Mouse (Mus musculus) 3T3-L1 (cell line): ENCODE results near the gene Zdhhc3.

ENCODE experiments used
- DNase-seq: peaks from one replicate; pipeline ENCODE4 v3.0.0-alpha.2; 2015; ENCODE audit warnings: low read depth, low spot score

The Zdhhc3 gene

GRCm38 (mm10) chr9:123112805-123113521, at the start of gene Zdhhc3, which contains the start of gene Exosc7:
TSS of gene Zdhhc3 (minus strand) at chr9:123113205.
TSS of gene Exosc7 (plus strand) at chr9:123113215.
- DNase-seq = peak; percentile 78

- no peak for DNase-seq
Observed at GRCm38 (mm10) chr9:123161792-123162191, 48.8 kb upstream of the Zdhhc3 start.

GRCm38 (mm10) chr9:123159330-123159729, 46.3 kb upstream of the Zdhhc3 start:
- DNase-seq = peak; percentile 91

- DNase-seq = peak; percentile 72
Observed at GRCm38 (mm10) chr9:123158125-123158836, 45.3 kb upstream of the Zdhhc3 start.

GRCm38 (mm10) chr9:123157699-123158098, 44.7 kb upstream of the Zdhhc3 start:
- DNase-seq = peak; percentile 25

GRCm38 (mm10) chr9:123156910-123157361, 43.9 kb upstream of the Zdhhc3 start:
- DNase-seq = no peak

- DNase-seq = no peak
Observed at GRCm38 (mm10) chr9:123153121-123153520, 40.1 kb upstream of the Zdhhc3 start.

- no peak for DNase-seq
Observed at GRCm38 (mm10) chr9:123152026-123152425, 39.0 kb upstream of the Zdhhc3 start.

- DNase-seq = no peak
Observed at GRCm38 (mm10) chr9:123151561-123151960, 38.6 kb upstream of the Zdhhc3 start.

- no peak for DNase-seq
Observed at GRCm38 (mm10) chr9:123150241-123151020, 37.4 kb upstream of the Zdhhc3 start, which contains the start of gene Clec3b. TSS of gene Clec3b (plus strand) at chr9:123150946.

- no peak for DNase-seq
Observed at GRCm38 (mm10) chr9:123148430-123148829, 35.4 kb upstream of the Zdhhc3 start.

GRCm38 (mm10) chr9:123139887-123140614, 27.0 kb upstream of the Zdhhc3 start:
- DNase-seq = no peak

GRCm38 (mm10) chr9:123138891-123139474, 26.0 kb upstream of the Zdhhc3 start:
- DNase-seq = peak; percentile 65

GRCm38 (mm10) chr9:123136953-123137682, 24.1 kb upstream of the Zdhhc3 start:
- peak; percentile 94 for DNase-seq

- no peak for DNase-seq
Observed at GRCm38 (mm10) chr9:123132994-123133393, 20.0 kb upstream of the Zdhhc3 start.

GRCm38 (mm10) chr9:123127663-123128062, 14.7 kb upstream of the Zdhhc3 start:
- DNase-seq = no peak

- no peak for DNase-seq
Observed at GRCm38 (mm10) chr9:123124413-123124981, 11.5 kb upstream of the Zdhhc3 start.

GRCm38 (mm10) chr9:123123571-123124412, 10.8 kb upstream of the Zdhhc3 start:
- peak; percentile 65 for DNase-seq

- no peak for DNase-seq
Observed at GRCm38 (mm10) chr9:123123017-123123416, 10.0 kb upstream of the Zdhhc3 start.
